Mouse (Mus musculus) kidney, postnatal 25 days (tissue): ENCODE measurements at regions not wholly inside any gene's neighbourhood (a gene's known extent, or its start where the extent isn't known, plus 50 kb on each side); places are given as distances from the start of the nearest gene placed in this dataset.

ENCODE experiments used
- DNase-seq, 2 experiments: peaks; one replicate each; pipeline ENCODE4 v3.0.0; 2021; ENCODE audit warnings: mixed read lengths in 2 of 2

DNA sequence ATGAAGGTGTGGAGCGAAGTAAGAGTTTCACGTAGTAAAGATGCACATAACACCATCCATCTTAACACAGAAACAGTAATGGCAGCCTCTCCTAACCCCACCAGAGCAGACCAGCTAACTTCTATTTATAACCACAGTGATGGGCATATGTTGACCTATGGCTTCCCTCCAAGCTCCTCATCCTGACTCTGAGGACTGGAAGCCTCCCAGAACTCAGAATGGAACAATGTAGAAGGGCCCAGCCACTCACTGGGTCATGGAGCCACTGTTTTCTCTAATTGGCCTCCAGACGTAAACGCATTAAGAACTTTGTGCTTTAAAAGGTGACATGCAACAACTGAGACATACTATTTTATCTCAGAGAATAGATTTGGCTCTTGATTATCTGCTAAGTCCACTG is 77.0 kb downstream of the Irs2 start:
- DNase-seq = peak in 1 of 2 experiments; percentile 0

GRCm38 (mm10) chr8:10928836-10929235 is 79.4 kb downstream of the Irs2 start:
- peak in 1 of 2 experiments; percentile 31 for DNase-seq

- peak in 1 of 2 experiments; percentile 55 for DNase-seq
These were observed 79.9 kb downstream of the Irs2 start for GRCm38 (mm10) chr8:10928342-10928794.

- peak in 1 of 2 experiments; percentile 53 for DNase-seq
These were observed 81.1 kb downstream of the Irs2 start for GRCm38 (mm10) chr8:10927187-10927586.

GRCm38 (mm10) chr8:10926518-10926915 is 81.7 kb downstream of the Irs2 start:
- DNase-seq = no peak

DNA sequence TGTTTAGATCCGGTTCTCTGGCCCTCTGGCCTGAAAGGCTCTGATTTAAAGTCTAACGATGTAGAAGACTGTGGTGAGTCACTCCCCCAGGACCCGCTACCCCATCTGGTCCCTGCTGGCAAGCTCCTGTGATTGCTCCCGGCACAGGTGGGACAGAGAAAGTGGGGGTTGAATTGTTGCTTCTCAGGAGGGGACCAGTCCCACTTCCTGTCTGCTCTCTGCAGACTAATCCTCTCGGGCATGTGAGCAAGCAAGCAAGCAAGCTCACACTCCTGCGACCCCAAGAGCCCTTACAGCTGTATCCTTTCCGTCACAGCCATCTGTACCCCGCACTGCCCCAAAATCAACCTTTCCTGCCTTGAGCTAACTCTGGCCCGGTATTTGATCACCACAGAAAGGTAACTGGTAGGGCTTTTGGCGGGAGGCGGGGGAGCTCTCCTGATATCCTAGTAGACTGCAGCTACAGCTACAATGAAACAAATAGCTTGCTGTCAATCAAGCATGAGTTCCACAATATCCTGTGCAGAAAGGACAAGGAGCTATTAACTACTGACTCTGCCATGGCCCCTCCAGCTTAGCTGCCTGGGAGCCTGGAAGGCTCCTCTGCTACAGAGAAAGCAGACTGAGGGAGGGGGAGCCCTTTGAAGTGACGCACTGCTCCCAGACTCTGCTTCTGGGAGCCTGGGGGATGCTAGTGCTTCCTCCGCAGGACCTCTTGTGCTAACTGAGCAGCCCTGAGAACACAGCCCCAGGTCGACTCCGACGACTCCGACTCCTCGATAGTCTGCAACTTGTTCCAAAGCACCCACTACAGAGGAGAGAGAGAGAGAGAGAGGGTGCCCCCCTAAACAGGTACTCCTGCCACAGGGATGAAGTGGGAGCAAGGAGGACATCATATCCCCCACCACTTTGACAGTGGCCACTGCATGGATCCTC is 82.4 kb downstream of the Irs2 start:
- DNase-seq = no peak

- peak; percentile 74 to 86 for DNase-seq
These were observed 83.6 kb downstream of the Irs2 start for GRCm38 (mm10) chr8:10924526-10925199.

DNA sequence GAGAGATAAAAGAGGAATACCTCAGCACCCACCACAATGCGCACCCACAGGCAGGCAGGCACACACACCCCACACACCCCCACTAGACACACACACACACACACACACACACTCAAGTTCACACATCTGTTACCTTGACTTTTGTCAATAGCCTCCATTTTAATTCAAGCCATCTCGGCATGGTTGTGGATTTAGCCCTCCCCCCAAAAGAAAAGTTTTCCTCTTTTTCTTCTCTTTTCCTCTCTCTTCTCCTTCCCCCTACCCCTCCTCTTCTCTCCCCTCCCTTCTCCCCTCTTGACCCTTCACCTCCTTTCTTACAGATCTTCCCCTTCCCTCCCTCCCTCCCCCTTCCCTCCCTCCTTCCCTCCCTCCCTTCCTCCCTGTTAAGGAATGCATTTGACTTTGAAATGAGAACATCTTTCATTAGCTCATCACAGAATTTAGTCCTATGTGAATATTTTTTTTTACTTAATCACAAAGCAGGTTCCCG is 84.2 kb downstream of the Irs2 start:
- no peak for DNase-seq

DNA sequence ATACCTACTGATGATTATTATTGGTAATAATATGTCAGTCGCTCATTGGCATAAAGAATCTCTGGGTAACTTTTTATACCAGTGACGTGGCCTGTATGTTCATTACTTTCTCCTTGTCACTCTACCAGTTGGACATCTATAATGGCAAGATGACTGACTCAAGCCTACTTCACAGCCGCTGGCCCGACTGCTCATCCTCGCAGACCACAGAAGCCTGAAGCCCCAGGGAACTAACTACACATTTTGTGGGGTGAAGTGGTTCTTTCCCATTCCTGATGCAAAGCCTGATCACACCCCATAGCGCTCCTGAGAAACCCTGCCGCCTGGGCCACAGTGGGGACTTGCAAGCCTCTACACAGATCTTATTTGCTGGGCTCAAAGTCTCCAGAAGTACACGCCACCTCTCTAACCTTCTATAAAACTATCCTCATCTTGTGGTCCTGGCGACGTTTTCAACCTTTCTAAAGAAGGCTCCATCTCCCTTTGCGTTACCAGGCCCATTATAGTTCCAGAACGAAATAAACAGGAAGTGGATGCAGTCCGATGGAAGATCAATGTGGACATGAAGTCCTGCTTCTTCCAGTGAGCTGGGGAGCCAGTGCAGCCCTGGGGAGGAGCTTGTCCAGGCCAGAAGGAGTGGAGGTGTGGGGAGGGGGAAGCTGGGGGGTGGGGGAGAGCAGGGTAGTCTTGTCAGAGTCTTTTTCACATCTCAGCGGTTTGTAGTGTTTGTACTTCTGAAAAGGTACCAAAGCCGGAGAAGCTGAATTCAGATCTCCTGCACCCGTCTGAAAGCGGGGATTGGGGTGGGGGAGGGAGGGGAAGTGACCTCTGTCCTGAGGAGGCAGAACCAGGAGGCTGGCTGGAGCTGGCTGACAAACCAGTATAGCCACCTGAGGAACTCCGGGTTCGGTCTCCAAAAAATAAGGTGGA is 84.9 kb downstream of the Irs2 start:
- DNase-seq = peak in 1 of 2 experiments; percentile 75

- peak in 1 of 2 experiments; percentile 39 for DNase-seq
These were observed 85.8 kb downstream of the Irs2 start for GRCm38 (mm10) chr8:10922209-10923030.

DNA sequence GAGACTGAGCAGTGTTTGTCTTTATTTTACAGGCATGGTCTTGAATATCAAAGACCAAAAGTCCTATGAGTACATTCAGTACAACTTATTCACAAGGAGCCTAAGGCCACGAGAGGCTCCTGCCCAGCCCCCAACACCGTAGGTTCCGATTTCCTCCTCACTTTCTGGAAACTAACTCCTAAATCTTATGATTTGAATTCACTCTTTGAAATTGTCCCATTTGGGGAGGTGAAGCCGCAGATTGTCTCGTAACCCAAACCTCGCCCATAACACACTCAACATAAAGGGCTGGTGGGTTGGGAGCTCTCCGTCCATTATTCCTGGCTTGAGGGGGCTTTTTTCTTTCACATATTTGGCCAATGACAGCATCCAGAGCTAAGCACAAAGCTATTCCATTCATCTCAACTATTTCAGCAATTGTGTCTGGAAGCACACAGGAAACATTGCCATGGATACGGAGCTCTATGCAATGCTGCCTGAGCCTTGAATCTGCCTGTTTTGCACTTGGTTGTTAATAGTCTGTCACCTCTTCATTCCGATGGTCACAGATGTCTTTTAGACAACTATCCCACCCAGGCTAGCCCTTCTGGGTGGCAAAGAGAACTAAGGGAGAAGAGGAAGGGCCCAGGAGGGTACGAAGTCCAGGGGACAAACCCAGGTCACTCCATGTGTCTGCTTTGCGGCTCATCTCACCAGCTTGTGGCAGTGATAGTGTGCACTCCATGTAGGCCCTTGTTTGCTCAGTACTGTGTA is 86.6 kb downstream of the Irs2 start:
- DNase-seq = peak in 1 of 2 experiments; percentile 25

DNA sequence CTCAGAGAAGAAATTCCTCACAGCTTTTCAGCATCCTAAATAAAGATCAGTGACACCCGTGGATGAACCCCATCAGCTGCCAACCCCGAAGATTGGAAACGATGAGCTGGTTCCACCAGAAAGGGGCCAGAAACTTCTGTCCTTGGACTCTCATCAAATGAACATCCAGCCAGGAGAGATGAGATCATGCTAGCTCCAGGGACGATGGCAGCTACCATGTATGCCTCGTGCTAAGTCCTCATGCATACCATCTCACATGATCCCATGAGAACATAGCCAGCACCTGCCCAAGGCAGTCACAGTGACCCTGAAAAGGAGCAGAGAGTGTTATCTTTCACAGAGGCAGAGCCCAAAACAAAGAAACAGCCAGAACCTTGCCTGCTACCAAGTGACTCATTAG is 88.6 kb downstream of the Irs2 start:
- DNase-seq = peak in 1 of 2 experiments; percentile 9

- no peak for DNase-seq
These were observed 89.7 kb downstream of the Irs2 start for GRCm38 (mm10) chr8:10918403-10919035.

DNA sequence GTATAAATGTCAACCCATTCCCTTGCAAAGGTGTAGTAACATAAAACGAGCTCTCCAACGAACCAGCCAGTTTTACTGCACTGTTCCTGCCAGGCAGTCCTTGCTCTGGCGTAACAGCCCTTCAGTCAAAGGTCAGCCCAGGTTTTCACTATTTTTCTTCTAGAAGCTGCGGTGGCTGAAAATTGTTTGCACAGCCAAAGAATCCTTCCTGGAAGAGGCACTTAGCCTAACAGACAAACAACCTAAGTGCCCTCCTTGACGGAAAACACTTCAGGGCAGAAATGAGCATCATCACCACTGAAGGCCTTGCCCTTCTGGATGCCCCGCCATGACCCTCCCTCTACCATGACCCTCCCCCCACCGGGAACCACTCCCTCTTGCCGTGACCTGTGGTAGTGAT is 93.6 kb downstream of the Irs2 start:
- DNase-seq = no peak

GRCm38 (mm10) chr8:10912436-10912835 is 95.8 kb downstream of the Irs2 start:
- no peak for DNase-seq

- DNase-seq = peak; percentile 40 to 76
These were observed 96.9 kb downstream of the Irs2 start for GRCm38 (mm10) chr8:10911371-10911770.

GRCm38 (mm10) chr8:10910954-10911353 is 97.3 kb downstream of the Irs2 start:
- DNase-seq = no peak

GRCm38 (mm10) chr8:10910244-10910872 is 97.9 kb downstream of the Irs2 start:
- DNase-seq = peak; percentile 56 to 71

DNA sequence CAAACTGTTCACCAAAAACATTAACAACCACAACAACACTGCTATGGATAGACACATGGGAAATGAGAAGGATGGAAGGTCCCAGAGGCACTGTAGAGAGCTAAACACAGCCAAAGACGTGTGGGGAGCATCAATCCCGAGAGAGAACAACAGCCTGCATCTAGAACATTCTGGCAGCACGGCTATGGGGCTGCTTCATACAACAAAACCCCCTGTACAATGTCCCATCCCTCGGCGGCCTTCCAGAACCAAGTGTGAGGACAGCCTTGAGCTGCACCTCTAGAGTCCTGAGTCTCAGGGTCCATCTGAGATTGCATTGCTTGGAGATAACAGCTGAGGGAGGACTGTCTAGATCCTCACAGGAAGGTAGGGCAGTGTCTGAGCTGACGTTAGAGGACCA is 99.1 kb downstream of the Irs2 start:
- DNase-seq = no peak

- no peak for DNase-seq
These were observed 101.9 kb downstream of the Irs2 start for GRCm38 (mm10) chr8:10906353-10906752.
